Mouse (Mus musculus) lung, embryonic 15.5 days (tissue): ENCODE measurements around the gene Slc7a5. TPM values are rescaled to one million over a fixed set of nuclear protein-coding genes. Genes with fewer than 3 reads are reported as not detected.

ENCODE experiments used
- ATAC-seq: fragments of 200-750 bp; cut with Nextera tagmentation; 2 replicates; pipeline ENCODE4 v1.8.0; 2017; ENCODE audit warnings: moderate number of reproducible peaks, borderline replicate concordance; ENCODE audit not compliant: low FRiP score, low TSS enrichment; ENCODE audit errors: extremely low read depth
- H3K27ac ChIP-seq: fragments of 300-500 bp; sonication (generic); 2 replicates; pipeline ENCODE4 v1.5.1; 2015; ENCODE audit warnings: moderate library complexity, mild to moderate bottlenecking, inconsistent platforms
- H3K27me3 ChIP-seq: fragments of 300-500 bp; sonication (generic); 2 replicates; pipeline ENCODE4 v1.6.1; 2015; ENCODE audit warnings: inconsistent platforms
- H3K36me3 ChIP-seq: fragments of 300-500 bp; sonication (generic); 2 replicates; pipeline ENCODE4 v1.6.1; 2015; ENCODE audit warnings: inconsistent platforms
- H3K4me1 ChIP-seq: fragments of 300-500 bp; sonication (generic); 2 replicates; pipeline ENCODE4 v1.6.1; 2015; ENCODE audit warnings: inconsistent platforms
- H3K4me2 ChIP-seq: fragments of 300-500 bp; sonication (generic); 2 replicates; pipeline ENCODE4 v1.6.1; 2015; ENCODE audit warnings: inconsistent platforms, mild to moderate bottlenecking, moderate library complexity
- H3K4me3 ChIP-seq: fragments of 300-500 bp; sonication (generic); 2 replicates; pipeline ENCODE4 v1.5.1; 2015; ENCODE audit warnings: mild to moderate bottlenecking, inconsistent platforms
- H3K9ac ChIP-seq: fragments of 300-500 bp; sonication (generic); 2 replicates; pipeline ENCODE4 v1.6.1; 2015; ENCODE audit warnings: inconsistent platforms
- H3K9me3 ChIP-seq: fragments of 300-500 bp; sonication (generic); 2 replicates; pipeline ENCODE4 v1.6.1; 2016; ENCODE audit warnings: inconsistent platforms
- WGBS: fragments of 180-500 bp; shearing (Covaris S2); methylation state at CpG from one replicate; pipeline ENCODE4 v1.1.7; 2015; 5-methylcytosine and 5-hydroxymethylcytosine counted together
- polyA plus RNA-seq: library from polyadenylated mRNA; unstranded; fragments of >200 nt; fragmentation: Nextera tagmentation; extraction: Ambion mirVana; gene quantifications from 2 replicates; pipeline ENCODE4 v1.2.1, GENCODE M21; 2015

Slc7a5 gene
- polyA plus RNA-seq, 1 experiment from 2014 or later = 14.8 TPM

DNA sequence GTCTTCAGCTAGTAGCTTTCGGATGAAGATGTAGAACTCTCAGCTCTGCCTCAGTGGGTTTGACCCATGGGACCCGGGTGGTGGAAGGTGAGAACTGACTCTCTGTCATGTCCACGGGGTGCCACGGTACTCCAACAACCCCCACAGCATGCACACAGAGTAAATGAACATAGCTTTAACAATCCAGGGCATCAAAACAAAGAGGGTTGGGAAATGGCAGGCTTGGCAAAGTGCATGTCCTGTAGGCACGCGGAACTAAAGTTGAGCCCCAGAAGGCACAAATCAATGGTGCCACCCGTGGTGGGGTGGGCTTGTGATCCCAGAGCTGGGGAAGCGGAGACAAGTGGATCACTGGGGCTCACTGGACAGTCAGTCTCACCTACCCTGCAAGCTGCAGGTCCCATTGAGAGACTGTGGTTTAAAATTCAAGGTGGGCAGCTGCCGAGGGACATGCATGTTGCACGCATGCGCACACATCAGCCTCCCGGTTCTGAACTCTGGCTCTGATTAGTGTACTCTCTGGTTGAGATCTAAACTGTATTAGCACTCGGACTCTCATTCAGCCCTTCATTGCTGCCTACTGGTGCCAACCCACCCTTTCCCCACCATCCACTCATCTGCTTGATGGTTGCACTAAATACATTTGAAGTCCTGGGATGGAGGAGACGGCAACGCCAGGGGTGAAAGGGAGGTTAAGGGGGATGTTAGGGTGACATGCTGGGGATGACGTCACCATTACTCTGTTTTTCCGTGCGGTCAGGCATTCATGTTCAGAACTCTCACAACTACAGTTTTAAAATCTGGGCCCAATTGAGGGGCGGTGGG is 41.0 kb upstream of the Slc7a5 start:
- peak overlapping the region; percentile 40 for H3K4me3 ChIP-seq
- H3K27ac ChIP-seq = peak overlapping the region; percentile 94
- H3K9me3 ChIP-seq = no peaks in the 10 kb centered on the region
- peaks cover 42% of the 10 kb centered on the region for H3K4me1 ChIP-seq
- 0 out of 2 replicates have a peak, but pooled peaks cover 4% of the 10 kb centered on the region for H3K36me3 ChIP-seq
- 52% methylated on average over 19 of the region's 19 CpGs for WGBS
- H3K9ac ChIP-seq = peak overlapping the region; percentile 49
- H3K4me2 ChIP-seq = peak overlapping the region; percentile 77
- H3K27me3 ChIP-seq = no peaks in the 10 kb centered on the region
- no peak for ATAC-seq

DNA sequence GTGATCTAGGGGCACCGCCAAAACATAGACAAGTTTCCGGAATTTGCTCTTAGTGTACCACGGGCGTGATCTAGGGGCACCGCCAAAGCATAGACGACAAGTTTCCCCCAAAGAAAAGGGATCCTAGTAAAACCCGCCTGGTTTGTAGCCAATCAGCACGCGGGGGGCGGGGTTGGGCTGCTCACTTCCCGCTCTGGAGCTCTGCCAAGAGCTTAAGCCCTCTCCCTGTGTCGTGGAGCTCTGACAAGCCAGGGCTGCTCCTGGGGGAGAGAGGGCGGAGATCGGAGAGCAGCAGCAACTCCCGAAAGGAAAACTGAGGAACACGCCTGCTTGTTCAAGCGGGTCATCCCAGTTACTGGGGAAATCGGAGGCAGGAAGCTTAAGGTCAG is 40.3 kb upstream of the Slc7a5 start:
- Histone ChIP-seq H3K4me2 (peak overlapping the region; percentile 77), H3K9ac (peak overlapping the region; percentile 49), H3K27me3 (no peaks in the 10 kb centered on the region), H3K36me3 (no peaks in the 10 kb centered on the region), H3K4me3 (peak overlapping the region; percentile 40), H3K4me1 (peaks cover 38% of the 10 kb centered on the region), H3K27ac (peak overlapping the region; percentile 94), H3K9me3 (no peaks in the 10 kb centered on the region)
- under 1% methylated on average over 18 of the region's 18 CpGs for WGBS
- peak; percentile 45; the same call in 1 of the 2 replicates for ATAC-seq

DNA sequence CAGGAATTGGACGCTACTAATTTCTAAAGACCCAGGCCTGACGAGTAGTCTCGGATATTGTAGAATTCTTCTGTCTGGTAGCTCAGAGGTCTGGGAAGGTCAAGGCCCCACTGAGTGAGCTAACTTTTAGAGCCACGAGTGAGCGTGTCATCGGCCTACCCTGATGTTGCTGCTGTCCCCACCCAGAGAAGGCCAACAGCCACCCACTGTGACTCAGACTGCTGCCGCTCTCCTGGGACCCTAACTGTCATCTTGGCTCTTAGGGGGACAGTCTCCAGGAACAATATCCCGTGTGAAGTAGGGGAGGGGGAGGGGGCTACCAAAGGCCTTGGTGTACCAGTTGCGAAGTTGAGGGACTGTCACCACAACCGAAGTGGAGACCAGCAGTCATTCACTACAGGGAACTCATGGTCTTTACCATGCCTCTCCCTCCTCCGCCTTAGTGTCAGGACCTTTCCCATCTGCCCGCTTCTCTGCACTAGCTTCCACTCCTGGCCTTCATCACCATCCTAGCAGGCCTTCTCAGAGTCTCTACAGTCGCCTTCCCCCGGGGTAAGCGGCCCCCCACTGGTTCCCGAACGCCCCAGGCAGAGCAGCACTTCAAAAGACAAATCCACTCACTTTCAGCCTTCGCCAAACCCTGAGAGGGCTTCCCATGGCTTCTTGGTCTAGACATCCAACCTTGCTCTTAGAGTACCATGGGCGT is 39.7 kb upstream of the Slc7a5 start:
- peak overlapping the region; percentile 49 for H3K9ac ChIP-seq

GRCm38 (mm10) chr8:121946351-121946750 is 38.9 kb upstream of the Slc7a5 start:
- no peak for ATAC-seq
- no peaks in the 10 kb centered on the region for H3K27me3 ChIP-seq
- H3K9me3 ChIP-seq = no peaks in the 10 kb centered on the region
- peaks cover 26% of the 10 kb centered on the region for H3K4me1 ChIP-seq
- H3K4me3 ChIP-seq = no peak overlapping the region
- no peak overlapping the region for H3K4me2 ChIP-seq
- WGBS = 87% methylated on average over 7 of the region's 7 CpGs
- H3K27ac ChIP-seq = no peak overlapping the region
- no peak overlapping the region for H3K9ac ChIP-seq
- H3K36me3 ChIP-seq = no peaks in the 10 kb centered on the region

More for the DNA sequence above, 39.7 kb upstream of the Slc7a5 start:
- H3K27ac ChIP-seq = peak overlapping the region; percentile 94
- H3K36me3 ChIP-seq = no peaks in the 10 kb centered on the region
- H3K4me2 ChIP-seq = peak overlapping the region; percentile 77
- no peak for ATAC-seq
- peak overlapping the region; percentile 40 for H3K4me3 ChIP-seq
- peaks cover 32% of the 10 kb centered on the region for H3K4me1 ChIP-seq
- no peaks in the 10 kb centered on the region for H3K27me3 ChIP-seq
- H3K9me3 ChIP-seq = no peaks in the 10 kb centered on the region
- 31% methylated on average over 19 of the region's 19 CpGs for WGBS

GRCm38 (mm10) chr8:121944831-121945230 is 37.3 kb upstream of the Slc7a5 start, which contains the start of gene Car5a:
Gene Car5a, minus strand, starts transcription at chr8:121944904.
- no peak within 1 kb of the TSS for H3K4me3 ChIP-seq
- no peak within 1 kb of the TSS for H3K4me2 ChIP-seq
- H3K36me3 ChIP-seq = no peaks in the 10 kb centered on the region
- no peak within 1 kb of the TSS for H3K9ac ChIP-seq
- peaks cover 26% of the 10 kb centered on the region for H3K4me1 ChIP-seq
- H3K27ac ChIP-seq = no peak within 1 kb of the TSS
- no peaks in the 10 kb centered on the region for H3K27me3 ChIP-seq
- H3K9me3 ChIP-seq = no peaks in the 10 kb centered on the region
- ATAC-seq = no peak

DNA sequence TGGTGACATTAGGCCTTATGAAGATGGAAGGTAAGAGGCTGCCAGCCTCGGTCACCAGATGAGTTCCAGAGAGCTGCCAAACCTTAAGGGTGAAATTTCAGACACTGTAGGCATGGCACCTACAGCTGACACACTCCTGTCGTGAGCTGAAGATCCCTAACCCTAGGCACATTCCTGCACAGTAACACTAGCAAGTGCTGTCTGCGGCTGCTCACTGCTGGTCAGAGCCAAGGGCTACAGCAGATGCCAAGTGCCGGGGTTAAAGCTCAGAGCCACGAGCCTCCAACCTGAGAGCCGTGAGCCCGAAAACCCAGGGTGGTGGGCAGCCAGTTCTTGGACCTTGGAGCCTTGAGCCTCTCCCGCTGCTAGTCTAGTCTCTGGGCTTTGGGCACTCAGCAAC is 36.2 kb upstream of the Slc7a5 start:
- Histone ChIP-seq H3K27ac (no peak overlapping the region), H3K27me3 (no peaks in the 10 kb centered on the region), H3K9me3 (no peaks in the 10 kb centered on the region), H3K36me3 (no peaks in the 10 kb centered on the region), H3K4me2 (no peak overlapping the region), H3K9ac (no peak overlapping the region), H3K4me1 (peaks cover 18% of the 10 kb centered on the region), H3K4me3 (no peak overlapping the region)
- 76% methylated on average over 8 of the region's 8 CpGs for WGBS
- ATAC-seq = no peak

- no peak overlapping the region for H3K4me3 ChIP-seq
- no peak overlapping the region for H3K9ac ChIP-seq
- H3K4me1 ChIP-seq = peaks cover 12% of the 10 kb centered on the region
- 19% methylated on average over 2 of the region's 2 CpGs for WGBS
- no peak overlapping the region for H3K27ac ChIP-seq
- ATAC-seq = no peak
- no peaks in the 10 kb centered on the region for H3K36me3 ChIP-seq
- no peaks in the 10 kb centered on the region for H3K27me3 ChIP-seq
- no peak overlapping the region for H3K4me2 ChIP-seq
- H3K9me3 ChIP-seq = no peaks in the 10 kb centered on the region
These were observed 35.6 kb upstream of the Slc7a5 start for GRCm38 (mm10) chr8:121943057-121943540.

GRCm38 (mm10) chr8:121938732-121939131 is 31.2 kb upstream of the Slc7a5 start:
- Histone ChIP-seq H3K27ac (no peak overlapping the region), H3K4me3 (no peak overlapping the region), H3K27me3 (no peaks in the 10 kb centered on the region), H3K9ac (no peak overlapping the region), H3K4me1 (peaks cover 15% of the 10 kb centered on the region), H3K36me3 (no peaks in the 10 kb centered on the region), H3K4me2 (no peak overlapping the region), H3K9me3 (no peaks in the 10 kb centered on the region)
- ATAC-seq = no peak
- whole genome bisulfite sequencing = 79% methylated on average over 7 of the region's 7 CpGs

- Histone ChIP-seq H3K9me3 (no peaks in the 10 kb centered on the region), H3K4me1 (peaks cover 15% of the 10 kb centered on the region), H3K36me3 (no peaks in the 10 kb centered on the region), H3K27me3 (no peaks in the 10 kb centered on the region), H3K4me2 (no peak overlapping the region), H3K27ac (no peak overlapping the region), H3K4me3 (no peak overlapping the region), H3K9ac (no peak overlapping the region)
- 38% methylated on average over 14 of the region's 14 CpGs for WGBS
- ATAC-seq = no peak
These were observed 28.9 kb upstream of the Slc7a5 start for GRCm38 (mm10) chr8:121936391-121936790.

- Histone ChIP-seq H3K9ac (no peak overlapping the region), H3K36me3 (no peaks in the 10 kb centered on the region), H3K27ac (peak overlapping the region; percentile 19; the same call in 1 of the 2 replicates), H3K27me3 (no peaks in the 10 kb centered on the region), H3K4me3 (no peak overlapping the region), H3K4me1 (peaks cover 15% of the 10 kb centered on the region), H3K4me2 (no peak overlapping the region), H3K9me3 (no peaks in the 10 kb centered on the region)
- WGBS = 41% methylated on average over 12 of the region's 12 CpGs
- ATAC-seq = peak; percentile 44; the same call in 1 of the 2 replicates
These were observed 28.1 kb upstream of the Slc7a5 start for GRCm38 (mm10) chr8:121935341-121936294.

DNA sequence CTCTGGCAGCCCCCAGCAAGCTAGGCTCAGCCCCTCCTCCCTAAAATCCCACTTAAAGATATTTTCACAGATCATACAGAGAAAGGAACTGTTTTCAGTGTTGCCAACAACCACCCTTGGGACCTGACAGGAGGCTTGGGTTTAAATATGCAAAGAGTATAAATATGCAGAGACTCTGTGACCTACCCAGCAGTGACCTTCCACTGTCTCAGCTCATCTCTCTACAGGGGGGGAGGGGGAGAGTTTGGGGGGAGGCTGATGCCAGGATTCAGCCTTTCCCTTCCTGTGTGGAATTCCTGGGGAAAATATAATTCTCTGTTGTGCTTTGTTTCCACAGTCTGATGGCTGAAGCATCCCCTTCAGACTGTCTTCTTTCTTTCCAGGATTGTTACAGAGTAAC is 27.4 kb upstream of the Slc7a5 start:
- H3K27me3 ChIP-seq = no peaks in the 10 kb centered on the region
- no peaks in the 10 kb centered on the region for H3K36me3 ChIP-seq
- H3K4me1 ChIP-seq = peaks cover 15% of the 10 kb centered on the region
- no peaks in the 10 kb centered on the region for H3K9me3 ChIP-seq
- no peak overlapping the region for H3K4me3 ChIP-seq
- H3K9ac ChIP-seq = no peak overlapping the region
- ATAC-seq = no peak
- no peak overlapping the region for H3K4me2 ChIP-seq
- peak overlapping the region; percentile 19; the same call in 1 of the 2 replicates for H3K27ac ChIP-seq
